Mouse (Mus musculus): ENCODE measurements around the gene Gm13124. TPM values are rescaled to one million over a fixed set of nuclear protein-coding genes. Genes with fewer than 3 reads are reported as not detected.
"Not testable (repeated sequence)": the region's sequence is repeated elsewhere in the genome, so short reads cannot be mapped to it uniquely, and the experiment has no call there.

Gm13124 gene
- polyA plus RNA-seq, 1 experiment from 2014 or later: not detected

DNA sequence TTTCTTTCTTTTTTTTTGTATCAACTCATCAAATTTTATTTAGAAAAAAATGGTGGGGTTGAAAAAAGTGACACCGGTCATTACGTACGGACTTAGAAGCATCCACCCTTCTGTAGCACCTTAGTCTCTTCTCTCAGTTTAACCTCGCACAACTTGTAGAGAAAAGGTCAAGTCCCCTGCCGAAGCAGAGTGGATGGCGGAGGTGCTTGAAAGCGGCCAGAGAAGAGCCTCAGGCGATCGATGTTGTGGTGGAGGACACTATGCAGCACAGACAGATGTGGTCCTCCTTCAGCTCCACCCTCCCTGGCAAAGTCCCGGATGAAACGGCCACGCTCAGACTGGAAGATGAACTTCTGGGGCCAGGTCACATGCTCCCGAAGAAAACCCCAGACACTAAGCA, 19.6 kb downstream of the Gm13124 start:
- H3K9ac ChIP-seq (ENCODE audit: low read depth, low read length); H3K4me2 ChIP-seq (ENCODE audit: low read depth, low read length); H3K36me3 ChIP-seq (ENCODE audit: control insufficient read depth, insufficient read depth, low read length); H3K4me1 ChIP-seq (ENCODE audit: control insufficient read depth, insufficient read depth, low read length); H3K27me3 ChIP-seq (replicated peaks; ENCODE audit: control insufficient read depth, insufficient read depth, low read length); ATAC-seq (ENCODE audit: low read depth); H3K27ac ChIP-seq (replicated peaks; ENCODE audit: low read depth, low read length); H3K4me3 ChIP-seq (ENCODE audit: low read depth, low read length); DNase-seq (ENCODE audit: low spot score): not testable (repeated sequence)
- 92% methylated on average over 13 of the region's 13 CpGs for WGBS
- H3K9me3 ChIP-seq (ENCODE audit: control insufficient read depth, low read length): peaks cover 20% of the 10 kb centered on the region; the same call in 1 of the 2 replicates

DNA sequence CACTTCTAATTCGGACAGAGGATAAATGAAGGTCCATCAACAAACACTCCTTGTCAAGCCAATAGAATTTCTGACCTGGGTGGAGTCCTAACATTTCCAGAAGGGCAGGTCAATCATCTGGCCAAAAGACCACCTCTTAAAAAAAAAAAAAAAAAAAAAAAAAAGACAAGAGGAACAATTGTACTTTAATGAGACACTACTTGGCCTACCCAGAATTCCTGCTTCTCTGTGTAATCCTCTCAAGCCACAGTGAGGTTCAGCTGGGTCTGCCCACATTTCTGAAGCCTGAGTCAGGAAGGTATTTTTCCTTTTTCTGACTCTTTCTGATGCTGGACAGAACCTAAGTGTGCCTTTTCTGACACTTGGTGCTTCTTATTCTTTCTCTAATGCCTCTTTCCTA, 20.2 kb downstream of the Gm13124 start:
- DNase-seq (ENCODE audit: low spot score) (no peak), ATAC-seq (ENCODE audit: low read depth) (no peak)
- H3K9me3 ChIP-seq (ENCODE audit: control insufficient read depth, low read length): peaks cover 21% of the 10 kb centered on the region; the same call in 1 of the 2 replicates
- no peak overlapping the region for H3K9ac ChIP-seq (ENCODE audit: low read depth, low read length)
- no peaks in the 10 kb centered on the region for H3K4me1 ChIP-seq (ENCODE audit: control insufficient read depth, insufficient read depth, low read length)
- H3K4me3 ChIP-seq (ENCODE audit: low read depth, low read length): no peak overlapping the region
- H3K36me3 ChIP-seq (ENCODE audit: control insufficient read depth, insufficient read depth, low read length): no peaks in the 10 kb centered on the region
- no peak overlapping the region for H3K27ac ChIP-seq (replicated peaks; ENCODE audit: low read depth, low read length)
- H3K4me2 ChIP-seq (ENCODE audit: low read depth, low read length): no peak overlapping the region
- H3K27me3 ChIP-seq (replicated peaks; ENCODE audit: control insufficient read depth, insufficient read depth, low read length): no peaks in the 10 kb centered on the region
- 73% methylated on average over 1 of the region's 1 CpGs for WGBS

DNA sequence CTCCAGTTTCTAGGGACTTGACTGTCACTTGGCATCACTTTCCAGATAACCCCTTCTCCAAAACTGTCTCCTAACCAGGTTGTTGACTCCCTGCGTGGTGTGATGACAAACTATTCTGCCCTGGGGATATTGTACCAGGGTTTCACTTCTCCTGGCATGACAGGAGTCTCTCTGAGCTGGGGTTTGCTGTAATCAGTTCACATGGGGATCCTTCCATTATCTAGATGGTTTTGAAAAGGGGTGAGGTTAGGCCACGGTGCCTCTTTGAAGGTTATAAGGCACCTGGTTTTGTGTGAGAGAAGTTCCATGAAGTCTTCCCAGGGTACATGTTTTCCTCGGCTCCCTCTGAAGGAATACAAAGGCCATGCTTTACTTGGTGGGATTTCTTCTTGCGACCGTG, 45.4 kb downstream of the Gm13124 start, which contains the start of gene 9430007A20Rik:
Gene 9430007A20Rik (plus strand): TSS at position 301 of the 400 bp plus-strand sequence.
- no peak within 1 kb of the TSS for H3K9ac ChIP-seq (ENCODE audit: low read depth, low read length)
- WGBS: 82% methylated on average over 5 of the region's 5 CpGs
- H3K4me2 ChIP-seq (ENCODE audit: low read depth, low read length): no peak within 1 kb of the TSS
- ATAC-seq (ENCODE audit: low read depth): no peak
- no peaks in the 10 kb centered on the region for H3K36me3 ChIP-seq (ENCODE audit: control insufficient read depth, insufficient read depth, low read length)
- H3K9me3 ChIP-seq (ENCODE audit: control insufficient read depth, low read length): 0 out of 2 replicates have a peak, but pooled peaks cover 5% of the 10 kb centered on the region
- no peak within 1 kb of the TSS for H3K4me3 ChIP-seq (ENCODE audit: low read depth, low read length)
- no peak within 1 kb of the TSS for H3K27ac ChIP-seq (replicated peaks; ENCODE audit: low read depth, low read length)
- DNase-seq (ENCODE audit: low spot score): no peak
- no peaks in the 10 kb centered on the region for H3K27me3 ChIP-seq (replicated peaks; ENCODE audit: control insufficient read depth, insufficient read depth, low read length)
- no peaks in the 10 kb centered on the region for H3K4me1 ChIP-seq (ENCODE audit: control insufficient read depth, insufficient read depth, low read length)

DNA sequence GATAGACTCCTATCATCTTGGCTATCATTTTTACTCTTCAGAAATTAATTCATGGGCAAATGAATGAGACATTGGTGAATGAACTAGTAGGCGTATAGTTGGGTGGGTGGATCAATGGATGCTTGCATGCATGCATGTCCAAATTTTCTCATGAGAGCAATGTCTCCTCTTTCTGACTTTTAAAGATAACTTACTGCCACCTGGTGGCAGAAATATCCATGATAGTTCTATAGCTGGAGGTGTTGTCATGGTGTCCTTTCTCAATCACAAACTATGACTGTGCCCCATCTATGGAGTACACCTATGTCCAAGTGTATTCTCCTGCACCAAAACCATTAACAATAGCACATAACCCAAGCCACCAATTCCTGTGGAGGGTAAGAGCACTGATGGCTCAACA, 58.4 kb downstream of the Gm13124 start:
- Histone ChIP-seq H3K4me1 (ENCODE audit: control insufficient read depth, insufficient read depth, low read length) (no peaks in the 10 kb centered on the region), H3K27me3 (replicated peaks; ENCODE audit: control insufficient read depth, insufficient read depth, low read length) (no peaks in the 10 kb centered on the region), H3K9me3 (ENCODE audit: control insufficient read depth, low read length) (peaks cover 15% of the 10 kb centered on the region; the same call in 1 of the 2 replicates), H3K9ac (ENCODE audit: low read depth, low read length) (no peak overlapping the region), H3K27ac (replicated peaks; ENCODE audit: low read depth, low read length) (no peak overlapping the region), H3K4me3 (ENCODE audit: low read depth, low read length) (no peak overlapping the region), H3K36me3 (ENCODE audit: control insufficient read depth, insufficient read depth, low read length) (no peaks in the 10 kb centered on the region), H3K4me2 (ENCODE audit: low read depth, low read length) (no peak overlapping the region)
- WGBS: 75% methylated on average over 1 of the region's 1 CpGs
- DNase-seq (ENCODE audit: low spot score): no peak
- ATAC-seq (ENCODE audit: low read depth): no peak

Other genes starting within 250 kb of the Gm13124 start
- gene Gm13128, start 234.9 kb downstream of the Gm13124 start, polyA plus RNA-seq (2014; fragmentation: Nextera tagmentation; extraction: Ambion mirVana): not detected in 2 replicates
- not detected in 2 replicates for gene Gm13119, start 207.2 kb downstream of the Gm13124 start, polyA plus RNA-seq (2014; fragmentation: Nextera tagmentation; extraction: Ambion mirVana)
- gene Pramef20, start 187.2 kb downstream of the Gm13124 start, polyA plus RNA-seq (2014; fragmentation: Nextera tagmentation; extraction: Ambion mirVana): 0.19 TPM in 1 of 2 replicates, not detected in the other
- 0.16 and 0.24 TPM in 2 replicates for gene Pramef12, start 156.7 kb downstream of the Gm13124 start, polyA plus RNA-seq (2014; fragmentation: Nextera tagmentation; extraction: Ambion mirVana)
- gene 1700012P22Rik, start 126.4 kb downstream of the Gm13124 start, polyA plus RNA-seq (2014; fragmentation: Nextera tagmentation; extraction: Ambion mirVana): not detected in 2 replicates
- not detected in 2 replicates for gene Gm9944, start 111.8 kb downstream of the Gm13124 start, polyA plus RNA-seq (2014; fragmentation: Nextera tagmentation; extraction: Ambion mirVana)
- gene Aadacl3, start 101.4 kb downstream of the Gm13124 start, polyA plus RNA-seq (2014; fragmentation: Nextera tagmentation; extraction: Ambion mirVana): not detected in 2 replicates
- not detected in 2 replicates for gene 9430007A20Rik, start 45.3 kb downstream of the Gm13124 start, polyA plus RNA-seq (2014; fragmentation: Nextera tagmentation; extraction: Ambion mirVana)
- not detected in 2 replicates for gene Aadacl4, start 48.6 kb upstream of the Gm13124 start, polyA plus RNA-seq (2014; fragmentation: Nextera tagmentation; extraction: Ambion mirVana)
- not detected in 2 replicates for gene Gm436, start 121.2 kb upstream of the Gm13124 start, polyA plus RNA-seq (2014; fragmentation: Nextera tagmentation; extraction: Ambion mirVana)
- gene Gm13178, start 156.3 kb upstream of the Gm13124 start, polyA plus RNA-seq (2014; fragmentation: Nextera tagmentation; extraction: Ambion mirVana): not detected in 2 replicates
- gene Gm438, start 221.4 kb upstream of the Gm13124 start, polyA plus RNA-seq (2014; fragmentation: Nextera tagmentation; extraction: Ambion mirVana): not detected in 2 replicates